Mouse (Mus musculus): ENCODE measurements around the gene Shb.
A peak's percentile ranks its signal among the peaks of the same experiment; 100 is the strongest.
"Not testable (repeated sequence)": the region's sequence is repeated elsewhere in the genome, so short reads cannot be mapped to it uniquely, and the experiment has no call there.

Gene Shb

DNA sequence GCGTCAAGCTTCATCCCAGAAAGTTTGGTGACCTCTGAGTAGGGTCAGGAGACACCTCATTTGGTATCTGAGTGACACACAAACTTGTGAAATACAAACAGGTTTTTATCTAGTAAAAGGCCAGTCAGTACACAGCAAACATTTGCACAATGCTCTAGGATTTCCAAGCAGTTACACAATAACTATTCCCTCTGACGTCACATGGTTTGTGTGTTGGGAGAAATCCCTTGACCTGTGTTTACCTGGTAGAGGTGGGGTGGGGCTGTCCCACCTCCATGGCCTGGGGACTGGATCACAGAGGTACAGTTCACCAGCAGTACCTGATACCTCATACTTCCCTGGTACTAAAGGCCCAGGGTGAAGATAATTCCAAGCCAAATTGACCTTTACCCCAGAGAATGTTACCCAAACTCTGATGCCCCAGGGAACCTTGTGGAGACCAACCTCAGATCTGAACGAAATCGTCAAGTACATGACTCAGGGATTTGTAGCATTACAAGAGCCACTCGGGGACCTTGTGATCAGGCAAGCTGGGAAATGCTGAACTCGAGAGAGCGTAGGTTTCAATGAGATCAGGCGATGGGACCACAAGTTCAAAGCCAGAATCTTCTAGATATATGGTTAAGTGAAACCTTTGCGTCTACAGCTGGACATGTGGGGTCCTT, 118.5 kb downstream of the Shb start:
- DNase-seq, result no peak

DNA sequence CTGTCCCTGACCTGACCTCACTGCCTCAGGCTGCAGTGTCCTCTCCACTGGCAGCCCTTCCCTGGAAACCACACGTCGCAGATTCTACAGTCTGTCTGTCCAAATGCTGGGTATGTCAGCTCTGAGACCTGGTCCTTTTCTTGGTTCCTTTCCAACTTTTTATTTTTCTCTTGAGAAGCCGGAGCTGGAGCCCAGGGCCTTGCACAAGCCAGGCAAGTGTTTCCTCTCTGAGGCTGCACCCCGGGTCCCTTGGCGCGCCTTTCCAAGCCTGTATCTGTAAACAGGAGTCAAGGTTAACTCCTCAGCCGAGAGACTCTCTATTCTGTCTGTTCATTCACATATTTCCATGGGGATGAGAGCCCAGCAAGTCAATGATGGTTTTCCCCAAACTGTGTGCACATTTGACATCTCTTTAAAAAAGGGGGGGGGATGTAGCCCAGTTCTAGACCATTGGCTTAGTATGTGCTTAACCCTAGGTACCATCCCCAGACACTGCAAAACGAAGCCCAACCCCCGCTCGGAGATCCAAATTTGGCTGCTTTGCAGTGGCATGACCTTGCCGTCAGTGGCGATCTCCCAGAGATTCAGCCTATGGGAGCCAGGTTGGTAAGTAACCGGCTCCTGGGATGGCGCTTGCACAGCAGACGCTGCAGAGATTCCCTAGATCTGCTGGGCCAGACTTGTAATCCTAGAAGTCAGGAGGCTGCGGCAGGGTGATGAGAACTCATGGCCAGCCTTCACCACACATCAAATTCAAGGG, 119.7 kb downstream of the Shb start:
- DNase-seq, result no peak

DNA sequence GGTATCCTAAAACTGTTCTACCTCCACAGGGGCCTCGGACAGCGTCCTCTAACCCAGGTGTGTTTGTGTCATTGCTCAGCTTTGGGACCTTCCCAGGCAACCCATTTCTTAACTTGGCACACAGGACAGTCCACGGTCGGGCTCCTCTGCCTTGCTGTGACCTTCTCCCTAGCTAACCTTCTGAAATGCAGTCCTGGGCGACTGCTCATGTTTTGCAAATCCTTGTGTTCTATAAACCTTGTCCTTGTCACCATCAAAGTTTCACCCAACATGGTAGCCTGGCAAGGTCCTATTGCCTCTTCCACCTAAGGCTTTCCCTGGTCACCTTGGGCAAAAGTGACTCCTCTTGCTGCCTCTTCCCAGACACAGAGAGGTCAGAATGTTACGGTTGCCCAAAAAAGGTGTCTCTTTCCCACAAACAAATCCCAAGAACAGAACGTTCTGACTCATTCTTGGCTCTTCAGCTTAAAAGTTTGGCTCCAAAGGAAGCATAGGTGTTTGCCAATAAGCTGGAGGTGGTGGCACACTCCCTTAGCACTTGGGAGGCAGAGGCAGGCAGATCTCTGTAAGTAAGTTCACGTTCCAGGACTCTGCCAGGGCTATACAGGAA, 121.0 kb downstream of the Shb start:
- DNase-seq, result no peak

GRCm38 (mm10) chr4:45409270-45409669, 123.0 kb downstream of the Shb start:
- DNase-seq, result peak; percentile 47

DNA sequence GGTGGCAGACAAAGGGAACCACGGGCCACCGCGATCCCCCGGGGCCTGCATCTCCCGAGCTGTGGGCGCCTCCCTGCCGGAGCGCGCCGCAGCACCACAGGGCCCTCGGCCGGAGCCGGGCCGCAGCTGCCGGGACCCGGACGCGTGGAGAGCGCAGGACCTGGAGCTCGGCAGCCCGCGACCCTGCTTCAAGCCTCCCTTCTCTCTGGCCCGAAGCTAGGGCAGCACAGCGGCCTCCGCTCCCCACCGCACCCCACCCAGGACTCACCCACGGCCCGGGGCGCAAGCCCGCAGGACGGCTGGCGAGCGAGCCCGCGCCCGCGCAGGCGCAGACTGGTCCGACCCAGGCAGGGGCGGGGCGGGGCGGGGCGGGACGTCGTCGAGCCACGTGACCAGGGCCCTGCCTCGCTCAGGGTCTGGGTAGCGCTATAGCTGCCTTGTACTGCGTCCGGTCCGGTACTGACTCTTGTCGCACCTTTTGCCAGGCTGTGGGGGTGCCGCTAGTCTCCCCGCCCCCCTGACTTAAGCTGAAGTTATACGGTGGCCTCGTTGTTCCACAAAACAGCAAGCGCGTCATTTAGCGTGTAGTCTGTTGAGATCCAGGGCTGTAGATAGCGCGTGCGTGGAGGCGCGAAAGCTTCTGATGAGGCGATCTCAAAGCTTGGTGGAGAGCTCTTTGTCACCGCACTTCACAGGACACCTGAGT, 123.7 kb downstream of the Shb start, which contains the start of gene Slc25a51:
Slc25a51 (minus strand) TSS at position 340 of the 706 bp plus-strand sequence.
- DNase-seq, result peak; percentile 78

GRCm38 (mm10) chr4:45407703-45408334, 124.5 kb downstream of the Shb start:
- DNase-seq, result peak; percentile 22

GRCm38 (mm10) chr4:45407001-45407702, 125.1 kb downstream of the Shb start:
- no peak for DNase-seq

- DNase-seq, result no peak
Observed at GRCm38 (mm10) chr4:45406397-45406796, 125.9 kb downstream of the Shb start.

DNA sequence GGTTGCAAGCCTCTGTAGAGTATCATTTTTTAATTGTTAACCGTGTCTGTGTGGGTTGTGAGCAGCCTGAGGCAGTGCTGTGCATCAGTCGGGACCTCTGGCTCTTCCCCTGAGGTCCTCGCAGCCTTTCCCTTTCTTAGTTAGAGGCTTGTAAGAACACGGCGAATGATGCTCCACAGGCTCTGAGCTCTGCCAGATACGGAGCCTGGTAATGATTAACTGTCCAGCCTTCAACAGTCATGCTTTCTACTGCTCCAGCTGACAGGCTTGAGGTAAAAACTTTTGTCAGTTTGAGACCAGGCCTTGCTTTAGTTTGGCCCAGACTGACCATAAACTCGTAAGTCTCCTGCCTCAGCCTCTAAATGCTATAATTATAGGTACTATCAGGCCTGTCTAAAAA, 127.0 kb downstream of the Shb start:
- no peak for DNase-seq

DNA sequence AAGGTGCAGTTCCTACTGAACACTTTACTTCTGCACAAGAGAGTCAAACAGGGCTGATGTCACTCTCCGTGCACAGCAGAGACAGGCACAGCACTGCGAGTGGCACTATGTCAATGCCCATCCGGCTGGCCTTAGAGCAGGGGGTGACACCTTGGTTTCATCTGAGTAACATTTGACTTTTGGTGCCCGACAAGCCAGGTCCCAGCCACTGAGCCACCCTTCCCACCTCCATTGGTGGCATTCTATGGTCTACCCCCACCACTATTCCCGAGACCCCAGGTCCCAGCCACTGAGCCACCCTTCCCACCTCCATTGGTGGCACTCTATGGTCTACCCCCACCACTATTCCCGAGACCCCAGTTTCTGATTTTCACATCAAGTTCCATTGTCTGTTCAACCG, 128.2 kb downstream of the Shb start:
- no peak for DNase-seq

DNA sequence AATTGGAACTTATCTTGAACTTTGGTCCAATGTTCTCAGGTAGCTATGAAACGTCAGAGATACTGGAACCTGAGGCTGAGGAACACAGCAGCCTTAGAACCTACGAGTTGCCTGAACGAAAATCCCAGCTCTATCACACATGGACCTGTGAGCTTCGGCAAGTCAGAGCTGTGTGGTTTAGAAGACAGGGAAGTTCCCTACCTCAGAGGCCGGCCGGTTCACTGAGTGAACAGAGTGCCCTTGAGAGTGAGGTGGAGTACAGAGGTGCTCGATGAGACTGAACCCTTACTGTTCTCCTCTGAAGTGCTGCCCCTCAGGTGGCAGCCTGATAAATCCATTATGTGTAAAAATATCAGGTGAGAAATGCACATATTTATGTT, 128.8 kb downstream of the Shb start:
- no peak for DNase-seq

DNA sequence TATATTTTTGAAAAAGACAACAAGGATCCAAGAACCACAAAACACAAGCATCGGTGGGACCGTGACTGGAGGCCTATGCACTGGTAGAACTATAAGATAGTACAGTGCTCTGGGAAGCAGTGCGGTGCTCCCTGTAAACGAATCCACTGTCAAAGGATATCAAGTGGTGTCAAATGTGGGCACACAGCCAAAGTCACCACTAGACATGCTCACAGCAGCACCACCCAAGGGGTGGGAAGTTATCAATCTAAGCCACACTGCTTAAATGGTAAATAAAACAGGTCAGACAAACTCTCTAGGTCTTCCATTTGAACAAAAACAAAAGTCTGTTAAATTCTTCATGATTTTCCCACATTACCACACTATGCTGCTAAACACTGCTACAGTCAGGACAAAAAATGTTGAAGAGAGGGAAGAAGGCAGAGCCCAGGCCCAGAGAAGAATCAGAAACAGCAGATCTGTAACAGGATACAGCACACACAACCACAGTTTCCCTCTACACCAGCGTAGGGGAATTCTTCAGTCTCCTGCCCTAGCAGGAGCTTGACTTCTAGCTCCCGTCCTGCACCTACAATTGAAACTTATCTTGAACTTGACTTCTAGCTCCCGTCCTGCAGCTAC, 129.3 kb downstream of the Shb start:
- no peak for DNase-seq

DNA sequence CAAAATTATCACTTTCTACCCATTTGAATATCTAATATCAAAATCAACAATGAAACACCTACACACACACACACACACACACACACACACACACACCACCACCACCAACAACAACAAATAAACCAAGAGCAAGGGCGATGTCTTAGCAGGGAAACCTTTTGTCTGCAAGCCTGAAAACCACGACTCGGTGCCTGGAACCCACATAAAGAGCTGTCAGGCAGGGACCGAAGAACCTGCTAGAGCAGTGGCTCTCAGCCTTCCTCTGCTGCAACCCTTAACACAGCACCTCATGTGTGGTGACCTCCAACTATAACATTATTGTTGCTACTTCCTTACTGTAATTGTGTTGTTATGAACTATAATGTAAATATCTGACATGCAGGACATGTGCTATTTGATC, 130.0 kb downstream of the Shb start:
- DNase-seq, result no peak

- DNase-seq, result no peak
Observed at GRCm38 (mm10) chr4:45399421-45400210, 132.7 kb downstream of the Shb start.

- DNase-seq, result not testable (repeated sequence)
Observed at GRCm38 (mm10) chr4:45398315-45398714, 134.0 kb downstream of the Shb start.

GRCm38 (mm10) chr4:45396211-45396610, 136.1 kb downstream of the Shb start:
- not testable (repeated sequence) for DNase-seq

DNA sequence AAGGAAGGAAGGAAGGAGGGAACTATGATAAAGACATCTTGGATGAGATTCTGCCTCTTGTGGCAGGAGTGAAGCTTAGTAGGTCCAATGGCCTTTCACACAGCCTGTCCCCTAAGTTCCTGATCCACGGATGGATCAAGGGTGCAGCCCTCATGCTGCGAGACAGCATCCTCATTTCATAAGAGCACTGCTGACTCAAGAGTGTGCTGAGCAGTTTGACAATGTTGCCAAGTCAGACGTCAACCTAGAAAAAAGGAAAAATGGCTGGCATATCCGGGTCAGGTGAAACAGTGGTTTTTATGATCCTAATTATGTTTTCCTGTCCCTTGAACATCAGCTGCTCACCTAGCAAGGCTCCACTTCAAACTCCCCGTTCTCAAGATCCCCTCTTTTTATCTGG, 138.6 kb downstream of the Shb start:
- no peak for DNase-seq

DNA sequence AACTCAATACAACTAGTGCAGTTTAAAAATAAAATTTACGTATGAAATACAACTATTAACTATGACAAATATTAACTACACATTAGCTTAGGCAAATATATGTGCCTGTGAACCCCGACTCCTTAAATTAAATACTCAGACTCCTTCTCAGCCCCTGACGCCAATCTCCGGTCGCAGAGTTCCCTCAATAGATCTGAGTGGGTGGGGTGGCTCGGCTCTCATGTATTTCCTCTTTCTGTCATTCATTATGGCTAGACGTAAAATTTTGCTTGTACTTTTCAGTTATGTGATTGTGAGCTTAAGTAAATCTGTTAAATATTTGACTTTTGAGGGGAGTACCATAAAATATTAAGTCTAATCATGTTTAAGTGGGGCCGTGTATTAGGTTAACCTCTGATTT, 139.3 kb downstream of the Shb start:
- no peak for DNase-seq

GRCm38 (mm10) chr4:45392572-45392971, 139.7 kb downstream of the Shb start:
- DNase-seq, result no peak

GRCm38 (mm10) chr4:45392099-45392498, 140.2 kb downstream of the Shb start:
- no peak for DNase-seq

DNA sequence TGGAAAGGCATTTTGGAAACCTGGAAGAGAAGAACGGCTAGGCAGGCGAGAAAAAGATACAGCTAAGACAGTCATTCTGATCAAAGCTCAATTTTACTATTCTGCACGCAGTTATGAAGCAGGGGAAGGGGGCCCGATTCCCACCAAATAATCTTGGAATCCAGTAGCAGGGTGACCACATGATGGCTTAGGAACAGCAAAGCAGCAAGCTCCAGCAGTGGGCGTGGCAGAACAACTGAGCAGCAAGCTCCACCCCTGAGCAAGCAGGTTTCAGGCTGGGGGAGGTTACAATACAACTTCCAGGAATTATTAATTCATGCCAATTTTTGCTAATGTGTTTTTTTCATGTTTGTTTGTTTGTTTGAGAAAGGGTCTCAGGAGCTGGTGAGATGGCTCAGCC, 145.0 kb downstream of the Shb start:
- not testable (repeated sequence) for DNase-seq

Measured in cerebellum, adult 8-10 months (tissue).